Mouse (Mus musculus): ENCODE measurements around the gene Gm20388.

DNA sequence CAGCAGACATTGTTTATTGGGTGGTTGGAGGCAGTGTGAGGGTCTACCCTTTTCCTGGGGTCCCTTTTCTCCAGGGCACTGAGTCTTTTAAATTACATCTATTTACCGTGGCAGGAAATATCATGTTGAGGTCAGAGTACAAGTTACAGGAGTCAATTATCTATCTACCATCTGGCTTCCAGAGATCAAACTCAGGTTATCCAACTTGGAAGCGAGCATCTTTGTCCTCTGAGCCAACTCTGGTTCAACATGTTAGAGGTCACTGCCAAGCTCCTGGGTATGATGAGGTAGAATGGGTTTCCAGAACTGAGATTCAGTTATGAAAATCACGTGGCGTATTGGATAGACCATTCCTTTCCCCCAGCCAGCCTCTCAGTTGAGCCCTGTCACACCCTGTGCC is 2944.5 kb downstream of the Gm20388 start:
- TF ChIP-seq CTCF (IDR thresholded peaks at IDR 0.05; ENCODE audit: insufficient read depth, low read depth, low read length) (no peak), POLR2A (IDR thresholded peaks at IDR 0.05; ENCODE audit: insufficient read depth, low read depth, low read length) (no peak)

Data from olfactory bulb, adult 2 months (tissue).